Mouse (Mus musculus) heart, embryonic 16.5 days (tissue): ENCODE measurements around the gene BC028528. TPM values are rescaled to one million over a fixed set of nuclear protein-coding genes. Genes with fewer than 3 reads are reported as not detected.
"Not testable (repeated sequence)": the region's sequence is repeated elsewhere in the genome, so short reads cannot be mapped to it uniquely, and the experiment has no call there.

Experiments used
- ATAC-seq: fragments of 200-750 bp; cut with Nextera tagmentation; replicated peaks from 2 replicates; pipeline ENCODE4 v1.8.0; 2017; ENCODE audit warnings: moderate number of reproducible peaks; ENCODE audit not compliant: insufficient read depth, low FRiP score; ENCODE audit errors: extremely low read depth
- H3K27ac ChIP-seq: fragments of 300-500 bp; sonication (generic); 2 replicates; pipeline ENCODE4 v1.5.1; 2014; ENCODE audit warnings: mild to moderate bottlenecking, low read length, control low read depth, moderate library complexity
- H3K27me3 ChIP-seq: fragments of 300-500 bp; sonication (generic); 2 replicates; pipeline ENCODE4 v1.6.1; 2014; ENCODE audit warnings: low read length, mixed read lengths; ENCODE audit not compliant: control insufficient read depth, insufficient read depth
- H3K36me3 ChIP-seq: fragments of 300-500 bp; sonication (generic); 2 replicates; pipeline ENCODE4 v1.6.1; 2014; ENCODE audit not compliant: control insufficient read depth, insufficient read depth
- H3K4me1 ChIP-seq: fragments of 300-500 bp; sonication (generic); 2 replicates; pipeline ENCODE4 v1.6.1; 2014; ENCODE audit warnings: low read length, mixed read lengths; ENCODE audit not compliant: control insufficient read depth, insufficient read depth
- H3K4me2 ChIP-seq: fragments of 300-500 bp; sonication (generic); 2 replicates; pipeline ENCODE4 v1.6.1; 2014; ENCODE audit warnings: low read depth, mild to moderate bottlenecking, control low read depth, low read length
- H3K4me3 ChIP-seq: fragments of 300-500 bp; sonication (generic); 2 replicates; pipeline ENCODE4 v1.5.1; 2014; ENCODE audit warnings: mild to moderate bottlenecking, control low read depth, low read length
- H3K9ac ChIP-seq: fragments of 300-500 bp; sonication (generic); 2 replicates; pipeline ENCODE4 v1.6.1; 2014; ENCODE audit warnings: low read length, control low read depth
- H3K9me3 ChIP-seq: fragments of 300-500 bp; sonication (generic); replicated peaks from 2 replicates; pipeline ENCODE4 v1.6.1; 2016; ENCODE audit warnings: low read length; ENCODE audit not compliant: control insufficient read depth
- WGBS: fragments of 180-500 bp; shearing (Covaris S2); extraction: QIAGEN DNeasy Blood & Tissue Kit; methylation state at CpG from one replicate; pipeline ENCODE4 v1.1.7; 2014; 5-methylcytosine and 5-hydroxymethylcytosine counted together
- polyA plus RNA-seq: library from polyadenylated mRNA; unstranded; fragments of >200 nt; fragmentation: Nextera tagmentation; extraction: Ambion mirVana; gene quantifications from 2 replicates; pipeline ENCODE4 v1.2.1, GENCODE M21; 2015

BC028528 gene
- polyA plus RNA-seq, 1 experiment from 2014 or later, result 41.5 TPM

DNA sequence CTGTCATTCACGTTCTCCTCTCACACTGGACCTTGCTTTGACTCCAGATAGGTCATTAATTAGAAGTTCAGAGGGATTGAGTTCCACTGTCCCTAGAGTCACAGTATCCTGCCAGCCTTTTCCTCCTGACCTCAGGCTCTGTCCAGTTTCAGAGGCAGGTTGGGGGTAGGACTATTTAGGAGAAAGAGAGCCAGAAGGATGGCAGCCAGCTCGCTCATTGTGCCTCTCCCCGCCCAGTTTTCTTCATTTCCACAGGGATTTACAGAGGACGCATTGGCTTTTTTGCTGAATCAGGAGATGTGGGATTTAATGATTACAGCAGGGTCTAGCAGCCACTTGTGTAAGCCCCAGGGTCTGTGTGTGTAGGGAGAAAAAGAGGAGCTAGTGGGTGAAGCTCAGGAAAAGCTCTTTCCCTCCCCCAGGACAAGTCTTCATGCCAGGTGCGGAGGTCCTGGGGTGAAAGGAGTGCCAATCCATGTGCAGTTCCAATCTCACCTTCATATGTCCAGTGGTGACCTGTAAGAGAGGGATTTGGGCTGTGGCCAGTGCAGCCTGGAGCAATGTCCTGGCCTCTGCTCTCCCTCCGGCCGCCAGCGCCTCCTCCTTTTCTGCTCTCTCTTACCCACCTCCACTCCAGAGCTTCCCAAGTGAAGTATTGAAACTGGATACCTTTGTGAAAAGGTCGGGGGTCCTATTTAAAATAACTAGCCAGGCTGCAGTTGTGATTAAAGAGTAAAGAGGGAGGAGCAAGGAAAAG lies 10.0 kb upstream of the BC028528 start:
- Histone ChIP-seq H3K9me3 (no peaks in the 10 kb centered on the region), H3K36me3 (peaks cover 5% of the 10 kb centered on the region; the same call in 1 of the 2 replicates), H3K4me3 (peak overlapping the region; percentile 29), H3K9ac (peak overlapping the region; percentile 63), H3K27ac (peak overlapping the region; percentile 86), H3K27me3 (no peaks in the 10 kb centered on the region), H3K4me1 (peaks cover 40% of the 10 kb centered on the region), H3K4me2 (peak overlapping the region; percentile 80)
- ATAC-seq, result no peak
- WGBS, result 49% methylated on average over 9 of the region's 9 CpGs

DNA sequence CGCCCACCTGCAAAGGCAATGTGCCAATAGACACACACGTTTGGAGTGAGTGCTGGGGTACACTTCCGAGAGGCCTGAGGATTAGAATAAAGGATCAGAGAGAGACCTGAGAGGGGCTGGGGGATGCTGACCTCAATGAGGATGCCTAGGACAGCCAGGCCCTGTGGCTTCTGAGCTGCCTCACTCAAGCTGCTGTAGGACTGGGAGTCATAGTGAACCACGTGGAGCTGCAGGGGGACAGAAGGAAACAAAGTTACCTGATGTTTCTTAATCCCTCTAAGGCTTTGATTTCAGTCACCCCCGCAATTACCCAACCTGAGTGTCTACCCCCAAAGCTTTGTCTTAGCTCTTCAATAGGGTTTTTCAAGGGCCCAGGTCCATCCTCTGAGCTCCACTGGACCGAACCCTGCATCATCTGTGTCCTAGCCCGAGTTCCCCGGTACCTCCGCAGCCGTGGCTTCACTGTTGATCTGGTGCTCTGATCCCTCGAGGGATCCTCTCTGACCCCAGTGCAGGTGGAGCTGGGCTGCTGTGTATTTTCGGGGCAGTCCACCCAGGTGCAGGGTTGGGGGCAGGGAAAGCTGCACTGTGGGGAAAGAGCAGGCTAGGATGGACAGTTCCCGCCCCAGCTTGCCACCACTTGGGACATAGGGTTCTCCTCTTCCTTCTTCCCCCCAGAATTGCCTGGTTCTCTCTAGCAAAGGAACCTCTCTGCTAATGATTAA lies 8.2 kb upstream of the BC028528 start:
- ATAC-seq, result no peak
- Histone ChIP-seq H3K27me3 (no peaks in the 10 kb centered on the region), H3K4me1 (peaks cover 28% of the 10 kb centered on the region), H3K4me2 (no peak overlapping the region), H3K9me3 (no peaks in the 10 kb centered on the region), H3K9ac (no peak overlapping the region), H3K36me3 (peaks cover 5% of the 10 kb centered on the region; the same call in 1 of the 2 replicates), H3K27ac (no peak overlapping the region), H3K4me3 (no peak overlapping the region)
- WGBS, result 73% methylated on average over 13 of the region's 13 CpGs

DNA sequence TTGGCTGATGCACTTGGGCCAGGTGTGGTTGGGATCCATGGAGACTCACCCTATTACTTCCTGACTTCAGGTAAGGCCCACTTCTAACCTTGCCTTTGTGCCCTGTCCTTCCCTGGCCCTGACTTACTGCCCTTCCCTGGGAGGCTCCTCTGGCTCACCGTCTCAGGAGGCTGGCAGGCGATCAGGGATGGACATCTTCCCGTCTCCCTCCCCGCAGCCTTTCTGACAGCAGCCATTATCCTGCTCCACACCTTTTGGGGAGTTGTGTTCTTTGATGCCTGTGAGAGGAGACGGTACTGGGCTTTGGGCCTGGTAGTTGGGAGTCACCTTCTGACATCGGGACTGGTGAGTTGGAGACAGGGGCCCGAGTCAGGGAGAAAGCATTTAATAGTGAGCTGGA lies 3.7 kb upstream of the BC028528 start:
- H3K36me3 ChIP-seq, H3K9ac ChIP-seq, H3K27me3 ChIP-seq, H3K4me2 ChIP-seq, ATAC-seq, H3K27ac ChIP-seq, H3K4me3 ChIP-seq, H3K9me3 ChIP-seq: not testable (repeated sequence)
- H3K4me1 ChIP-seq, result peaks cover 32% of the 10 kb centered on the region
- 76% methylated on average over 7 of the region's 7 CpGs for WGBS

DNA sequence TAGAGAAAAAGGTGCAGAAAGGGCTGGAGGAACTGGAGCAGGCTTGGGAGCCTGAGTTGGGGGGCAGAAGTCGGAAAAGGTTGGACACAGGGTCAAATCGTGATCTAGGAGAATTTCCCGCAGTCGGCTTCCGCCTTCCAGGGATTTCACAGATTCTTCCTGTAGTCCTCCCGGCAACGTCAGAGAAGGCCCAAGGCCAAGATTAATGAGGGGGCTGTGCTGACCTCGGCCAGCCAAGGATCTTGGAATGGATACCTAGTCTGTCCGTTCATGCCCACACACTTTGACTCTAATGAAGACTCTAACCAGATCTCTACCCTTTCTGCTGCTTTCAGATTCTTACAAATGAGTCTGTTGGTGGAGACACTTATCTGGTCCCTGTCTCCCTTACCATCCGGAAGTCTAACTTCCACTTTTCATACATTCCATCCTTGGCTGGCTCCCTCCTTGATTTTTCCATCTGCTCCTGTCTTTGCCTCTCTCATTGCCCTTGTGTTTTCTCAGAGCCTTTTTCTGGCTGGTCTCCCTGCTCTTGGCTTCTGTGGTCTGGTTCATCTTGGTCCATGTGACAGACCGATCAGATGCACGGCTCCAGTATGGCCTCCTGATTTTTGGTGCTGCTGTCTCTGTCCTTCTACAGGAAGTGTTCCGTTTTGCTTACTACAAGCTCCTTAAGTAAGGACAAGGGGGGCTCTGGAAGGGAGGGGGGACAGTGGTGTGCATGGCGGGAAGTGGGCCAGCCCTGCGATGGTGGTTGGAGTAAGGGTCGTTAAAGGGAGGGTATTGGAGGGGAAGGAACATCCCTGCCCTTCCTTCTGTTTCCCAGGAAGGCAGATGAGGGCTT lies 2.7 kb upstream of the BC028528 start:
- peak; percentile 4; the same call in 1 of the 2 replicates for ATAC-seq
- H3K9me3 ChIP-seq, result no peaks in the 10 kb centered on the region
- 5% methylated on average over 15 of the region's 16 CpGs for WGBS
- H3K27ac ChIP-seq, result peak overlapping the region; percentile 87
- peaks cover 32% of the 10 kb centered on the region for H3K4me1 ChIP-seq
- peak overlapping the region; percentile 66 for H3K4me3 ChIP-seq
- peak overlapping the region; percentile 78 for H3K9ac ChIP-seq
- peaks cover 5% of the 10 kb centered on the region; the same call in 1 of the 2 replicates for H3K36me3 ChIP-seq
- H3K27me3 ChIP-seq, result no peaks in the 10 kb centered on the region
- peak overlapping the region; percentile 87 for H3K4me2 ChIP-seq

DNA sequence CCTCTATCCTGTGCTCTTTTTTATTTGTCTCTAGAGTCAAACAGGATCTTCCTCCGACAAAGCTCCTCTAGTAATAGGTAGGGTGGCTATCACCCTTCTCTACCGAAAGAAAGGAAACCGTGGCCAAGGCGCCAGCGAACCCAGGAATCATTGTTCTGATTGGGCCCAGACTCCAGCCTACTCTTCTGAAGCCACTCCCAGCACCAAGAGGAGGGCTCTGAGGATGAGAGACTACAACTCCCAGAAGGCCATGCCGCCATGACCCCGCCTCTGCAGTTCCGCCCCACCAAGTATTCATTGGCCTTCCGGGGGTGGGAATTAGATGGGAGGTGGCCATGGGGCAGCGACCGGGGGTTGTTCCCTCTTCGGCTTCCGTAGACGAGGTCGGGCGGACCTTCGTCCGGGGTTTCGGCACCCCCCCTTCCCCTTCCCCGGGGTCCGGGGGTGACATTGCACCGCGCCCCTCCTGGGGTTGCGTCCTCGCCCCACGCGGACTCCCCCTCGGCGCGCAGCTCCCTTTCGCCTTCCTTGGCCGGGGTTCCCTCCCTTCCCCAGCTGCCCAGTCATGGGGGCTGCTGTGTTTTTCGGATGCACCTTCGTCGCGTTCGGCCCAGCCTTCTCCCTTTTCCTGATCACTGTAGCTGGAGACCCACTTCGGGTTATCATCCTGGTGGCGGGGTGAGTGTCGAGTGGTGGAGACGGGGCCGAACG lies 2.0 kb upstream of the BC028528 start, which contains the start of gene Aph1a:
Gene Aph1a, plus strand, starts transcription at position 364 of the 711 bp plus-strand sequence.
- not testable (repeated sequence) for H3K27me3 ChIP-seq, H3K9me3 ChIP-seq, H3K36me3 ChIP-seq
- Histone ChIP-seq H3K4me3 (peak within 1 kb of the TSS; percentile 66), H3K4me1 (peaks cover 32% of the 10 kb centered on the region), H3K27ac (peak within 1 kb of the TSS; percentile 97), H3K4me2 (peak within 1 kb of the TSS; percentile 87), H3K9ac (peak within 1 kb of the TSS; percentile 78)
- 1% methylated on average over 25 of the region's 43 CpGs for WGBS
- ATAC-seq, result peak; percentile 94

DNA sequence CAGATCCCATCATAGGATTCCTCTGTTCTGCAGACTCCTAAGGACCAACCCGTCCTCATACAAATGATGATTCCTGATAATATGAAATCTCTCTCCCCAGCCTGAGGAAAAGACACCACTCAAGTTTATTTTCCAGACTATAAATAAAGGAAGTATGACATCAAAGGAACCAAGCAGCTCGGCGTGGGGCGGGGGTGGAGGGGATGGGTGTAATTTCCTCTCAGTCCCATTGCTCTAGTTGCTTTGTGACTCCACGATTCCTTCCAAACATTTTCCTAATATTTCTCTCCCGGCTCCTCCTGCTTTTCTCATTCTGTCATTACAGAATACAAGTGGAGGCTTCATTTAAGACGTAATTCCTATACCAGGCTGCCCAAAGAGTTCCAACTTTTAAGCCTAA lies 1.3 kb upstream of the BC028528 start:
- H3K9ac ChIP-seq, result peak overlapping the region; percentile 72
- peak overlapping the region; percentile 60 for H3K4me2 ChIP-seq
- H3K27ac ChIP-seq, result peak overlapping the region; percentile 97
- H3K9me3 ChIP-seq, result no peaks in the 10 kb centered on the region
- peaks cover 5% of the 10 kb centered on the region; the same call in 1 of the 2 replicates for H3K36me3 ChIP-seq
- peak overlapping the region; percentile 66 for H3K4me3 ChIP-seq
- no peak for ATAC-seq
- peaks cover 32% of the 10 kb centered on the region for H3K4me1 ChIP-seq
- no peaks in the 10 kb centered on the region for H3K27me3 ChIP-seq
- WGBS, result 18% methylated on average over 7 of the region's 7 CpGs

DNA sequence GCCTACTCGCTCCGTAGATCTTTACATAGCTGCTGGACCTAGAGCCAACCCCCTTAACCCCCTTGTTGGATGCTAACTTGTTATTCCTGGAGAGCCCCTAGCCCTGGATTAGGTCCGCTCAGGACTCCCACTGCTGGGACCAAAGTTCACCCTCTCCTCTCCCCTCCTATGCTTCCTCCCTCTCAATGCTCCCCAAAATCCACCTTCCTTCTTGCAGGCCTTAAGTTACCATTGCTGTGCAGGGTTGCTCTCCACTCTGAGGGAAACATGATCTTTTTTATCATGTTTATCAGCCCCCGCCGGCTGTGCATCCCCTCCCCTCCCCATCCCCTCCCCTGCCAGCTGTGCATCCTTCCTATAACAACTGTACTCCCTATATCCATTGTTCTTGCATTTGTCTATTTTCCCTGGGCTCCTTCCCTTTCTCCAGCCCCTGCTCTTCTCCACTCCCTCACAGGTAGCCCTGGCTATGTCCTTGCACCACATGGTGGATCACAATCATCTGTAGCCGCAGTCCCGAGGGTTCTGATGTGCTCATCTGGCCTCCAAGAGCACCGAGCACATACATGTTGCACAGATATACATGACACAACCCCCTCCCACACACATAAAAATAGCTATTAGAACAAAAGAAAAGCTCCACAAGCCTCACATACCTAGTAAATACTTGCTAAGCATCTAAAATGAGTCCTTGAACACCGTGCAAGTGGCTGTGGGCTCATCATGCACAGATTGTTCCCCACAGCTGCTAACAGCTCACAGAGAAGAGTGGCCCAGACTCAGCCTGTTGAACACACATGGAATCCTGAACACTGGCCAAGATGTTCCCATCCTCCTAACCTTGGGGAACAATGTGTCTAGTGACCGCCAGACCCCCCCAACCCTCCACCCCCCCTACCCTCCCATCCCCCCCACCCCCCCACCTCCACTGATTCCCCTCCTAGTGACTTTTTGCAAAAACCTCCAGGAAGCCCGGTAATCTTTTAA lies 554 bp upstream of the BC028528 start:
- peaks cover under 1% of the 10 kb centered on the region; the same call in 1 of the 2 replicates for H3K36me3 ChIP-seq
- WGBS, result 32% methylated on average over 11 of the region's 11 CpGs
- H3K4me1 ChIP-seq, result peaks cover 32% of the 10 kb centered on the region
- H3K9me3 ChIP-seq, result no peaks in the 10 kb centered on the region
- no peaks in the 10 kb centered on the region for H3K27me3 ChIP-seq
- H3K4me2 ChIP-seq, result peak overlapping the region; percentile 67
- peak overlapping the region; percentile 73 for H3K9ac ChIP-seq
- peak overlapping the region; percentile 54 for H3K4me3 ChIP-seq
- peak overlapping the region; percentile 97 for H3K27ac ChIP-seq
- no peak for ATAC-seq
